In the genomic region with DNA sequence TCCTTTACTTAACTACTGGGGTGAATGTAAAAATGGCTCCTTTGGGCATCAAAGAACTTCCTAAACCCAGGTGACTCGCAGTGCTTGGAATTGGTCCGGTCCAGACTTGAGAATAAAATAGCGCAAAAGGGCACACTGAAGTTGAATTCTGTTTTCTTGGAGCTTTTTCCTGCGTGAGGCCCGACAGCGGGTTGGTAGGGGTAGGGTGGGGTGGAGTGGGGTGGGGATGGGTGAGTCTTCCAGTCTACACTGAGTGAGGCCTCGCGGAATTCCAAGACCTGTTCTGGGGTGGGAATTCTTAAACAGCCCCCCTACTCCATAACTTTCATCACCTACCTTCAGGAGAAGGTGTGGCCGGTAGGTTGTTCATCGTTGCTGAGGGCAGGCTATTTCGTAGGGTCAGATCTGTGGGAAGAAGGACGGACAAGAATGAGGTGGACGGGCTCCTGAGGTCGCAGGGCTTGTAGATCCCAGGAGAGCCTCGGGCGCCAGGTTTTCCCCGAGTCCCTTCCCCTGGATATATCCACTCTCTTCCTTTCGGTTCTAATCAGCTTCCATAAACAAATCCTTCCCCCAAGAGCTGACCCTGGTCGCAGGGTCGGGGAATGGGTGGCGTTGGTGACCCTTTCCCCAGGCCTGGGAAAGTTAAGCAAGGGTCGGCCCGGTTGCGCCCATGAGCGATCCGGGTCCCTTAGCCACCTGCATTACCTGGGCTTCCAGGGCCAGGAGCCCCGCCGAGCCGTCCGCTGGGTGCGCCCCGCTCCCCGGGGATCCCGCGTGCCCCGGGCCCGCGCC, we compare ENCODE assay signal across 8 mouse cellular contexts. TPM values are rescaled to one million over a fixed set of nuclear protein-coding genes. Genes with fewer than 3 reads are reported as not detected.
DNase-seq lines count a peak whose midpoint lies in the region; ATAC-seq lines count a peak whose summit lies in the region.

No protein-coding gene starts in this region.

- ATAC-seq in kidney, embryonic 15.5 days (replicated peaks; ENCODE audit: low FRiP score), result no peak
- ATAC-seq in hindbrain, embryonic 14.5 days (ENCODE audit: low FRiP score), result no peak
- no peak for ATAC-seq in midbrain, embryonic 15.5 days (replicated peaks)

- H3K27ac ChIP-seq in kidney, embryonic 15.5 days, result peak overlapping the region; percentile 74
- H3K27ac ChIP-seq in embryonic facial prominence, embryonic 10.5 days (replicated peaks), result peak overlapping the region; percentile 54; the same call in 1 of the 2 replicates
- H3K27ac ChIP-seq in hindbrain, embryonic 14.5 days, result no peak overlapping the region
- no peak overlapping the region for H3K27ac ChIP-seq in midbrain, embryonic 15.5 days

- intact Hi-C loops in left cerebral cortex, postnatal 14 days (cut with DNase I), result no loop called here
- intact Hi-C loops in gastrocnemius, postnatal 14 days (cut with DNase I; ENCODE audit: low total_unique reads), result no loop called here

- H3K4me1 ChIP-seq in kidney, embryonic 15.5 days, result peaks cover 56% of the 10 kb centered on the region
- H3K4me1 ChIP-seq in embryonic facial prominence, embryonic 10.5 days, result peaks cover 33% of the 10 kb centered on the region
- H3K4me1 ChIP-seq in hindbrain, embryonic 14.5 days (replicated peaks; ENCODE audit: control insufficient read depth, insufficient read depth, low read length), result peaks cover 13% of the 10 kb centered on the region; the same call in 1 of the 2 replicates
- peaks cover 13% of the 10 kb centered on the region for H3K4me1 ChIP-seq in midbrain, embryonic 15.5 days

- WGBS in kidney, embryonic 15.5 days, result 3% methylated on average over 38 of the region's 38 CpGs
- WGBS in embryonic facial prominence, embryonic 10.5 days, result 3% methylated on average over 38 of the region's 38 CpGs
- WGBS in hindbrain, embryonic 14.5 days, result 2% methylated on average over 38 of the region's 38 CpGs
- WGBS in midbrain, embryonic 15.5 days, result 4% methylated on average over 37 of the region's 38 CpGs

- H3K9me3 ChIP-seq in kidney, embryonic 15.5 days (replicated peaks), result no peaks in the 10 kb centered on the region
- H3K9me3 ChIP-seq in embryonic facial prominence, embryonic 10.5 days, result no peaks in the 10 kb centered on the region
- no peaks in the 10 kb centered on the region for H3K9me3 ChIP-seq in hindbrain, embryonic 14.5 days (ENCODE audit: control insufficient read depth, low read length)
- H3K9me3 ChIP-seq in midbrain, embryonic 15.5 days, result no peaks in the 10 kb centered on the region

- peaks cover 32% of the 10 kb centered on the region for H3K27me3 ChIP-seq in kidney, embryonic 15.5 days
- peaks cover 88% of the 10 kb centered on the region for H3K27me3 ChIP-seq in embryonic facial prominence, embryonic 10.5 days (replicated peaks; ENCODE audit: low read depth, poor library complexity, severe bottlenecking)
- peaks cover 58% of the 10 kb centered on the region for H3K27me3 ChIP-seq in hindbrain, embryonic 14.5 days (ENCODE audit: control insufficient read depth, insufficient read depth, low read length)
- H3K27me3 ChIP-seq in midbrain, embryonic 15.5 days (replicated peaks), result peaks cover 58% of the 10 kb centered on the region

- H3K4me2 ChIP-seq in kidney, embryonic 15.5 days, result peak overlapping the region; percentile 87
- H3K4me2 ChIP-seq in hindbrain, embryonic 14.5 days (replicated peaks), result peak overlapping the region; percentile 72
- H3K4me2 ChIP-seq in midbrain, embryonic 15.5 days, result peak overlapping the region; percentile 72

- peak overlapping the region; percentile 57 for H3K9ac ChIP-seq in kidney, embryonic 15.5 days
- H3K9ac ChIP-seq in hindbrain, embryonic 14.5 days, result peak overlapping the region; percentile 36; the same call in 1 of the 2 replicates
- peak overlapping the region; percentile 6; the same call in 1 of the 2 replicates for H3K9ac ChIP-seq in midbrain, embryonic 15.5 days

- peak overlapping the region; percentile 56 for H3K4me3 ChIP-seq in kidney, embryonic 15.5 days (replicated peaks)
- H3K4me3 ChIP-seq in embryonic facial prominence, embryonic 10.5 days, result peak overlapping the region; percentile 65
- H3K4me3 ChIP-seq in hindbrain, embryonic 14.5 days (replicated peaks; ENCODE audit: low read length), result peak overlapping the region; percentile 38
- peak overlapping the region; percentile 39 for H3K4me3 ChIP-seq in midbrain, embryonic 15.5 days

- no peaks in the 10 kb centered on the region for H3K36me3 ChIP-seq in kidney, embryonic 15.5 days
- H3K36me3 ChIP-seq in embryonic facial prominence, embryonic 10.5 days (replicated peaks), result no peaks in the 10 kb centered on the region
- H3K36me3 ChIP-seq in hindbrain, embryonic 14.5 days (replicated peaks; ENCODE audit: control insufficient read depth, insufficient read depth), result no peaks in the 10 kb centered on the region
- H3K36me3 ChIP-seq in midbrain, embryonic 15.5 days (replicated peaks), result no peaks in the 10 kb centered on the region

- no peak for DNase-seq in kidney, adult 18-20 months
- peak; percentile 58 for DNase-seq in embryonic facial prominence, embryonic 10.5 days (ENCODE audit: low spot score)
- no peak for DNase-seq in hindbrain, embryonic 14.5 days (ENCODE audit: low spot score)
- no peak for DNase-seq in left cerebral cortex, postnatal 14 days (ENCODE audit: low spot score in 2 of 2)
- DNase-seq in gastrocnemius, postnatal 14 days, result no peak
- DNase-seq in adrenal gland, postnatal 25 days, result no peak

RNA-seq across cellular contexts. Expression of gene Smagp, which starts 0.7 kb away (rescaled TPM):
- 30.0 and 33.1 TPM in 2 replicates for polyA plus RNA-seq in kidney, embryonic 15.5 days (2015; fragmentation: Nextera tagmentation; extraction: Ambion mirVana)
- polyA plus RNA-seq in embryonic facial prominence, embryonic 10.5 days (2016; fragmentation: Nextera tagmentation; extraction: Ambion mirVana), result 4.9 and 7.3 TPM in 2 replicates
- polyA plus RNA-seq in hindbrain, embryonic 14.5 days (2014; fragmentation: Nextera tagmentation; extraction: Ambion mirVana), result 3.0 and 5.0 TPM in 2 replicates
- 4.0 and 4.9 TPM in 2 replicates for polyA plus RNA-seq in midbrain, embryonic 15.5 days (2015; fragmentation: Nextera tagmentation; extraction: Ambion mirVana)
- 1 to 10 TPM; 2.2 to 2.3 TPM for total RNA-seq in left cerebral cortex, postnatal 14 days (2021)
- total RNA-seq in gastrocnemius, postnatal 14 days (2021), result 1 to 10 TPM; 6.0 to 6.4 TPM
- 37.9 and 39.0 TPM in 2 replicates for total RNA-seq in adrenal gland, postnatal 25 days (2021)

RNA-seq across cellular contexts. Expression of gene Dazap2, which starts 20.9 kb away (rescaled TPM):
- polyA plus RNA-seq in kidney, embryonic 15.5 days (2015; fragmentation: Nextera tagmentation; extraction: Ambion mirVana), result 237 and 241 TPM in 2 replicates
- polyA plus RNA-seq in embryonic facial prominence, embryonic 10.5 days (2016; fragmentation: Nextera tagmentation; extraction: Ambion mirVana), result 200 and 212 TPM in 2 replicates
- 140 and 142 TPM in 2 replicates for polyA plus RNA-seq in hindbrain, embryonic 14.5 days (2014; fragmentation: Nextera tagmentation; extraction: Ambion mirVana)
- polyA plus RNA-seq in midbrain, embryonic 15.5 days (2015; fragmentation: Nextera tagmentation; extraction: Ambion mirVana), result 127 and 130 TPM in 2 replicates
- 10 to 100 TPM; 97.6 to 98.1 TPM for total RNA-seq in left cerebral cortex, postnatal 14 days (2021)
- 10 to 100 TPM; 58.7 to 62.1 TPM for total RNA-seq in gastrocnemius, postnatal 14 days (2021)
- 234 and 249 TPM in 2 replicates for total RNA-seq in adrenal gland, postnatal 25 days (2021)

RNA-seq across cellular contexts. Expression of gene Bin2, which starts 33.3 kb away (rescaled TPM):
- 2.6 and 3.2 TPM in 2 replicates for polyA plus RNA-seq in kidney, embryonic 15.5 days (2015; fragmentation: Nextera tagmentation; extraction: Ambion mirVana)
- polyA plus RNA-seq in embryonic facial prominence, embryonic 10.5 days (2016; fragmentation: Nextera tagmentation; extraction: Ambion mirVana), result 2.1 and 4.0 TPM in 2 replicates
- polyA plus RNA-seq in hindbrain, embryonic 14.5 days (2014; fragmentation: Nextera tagmentation; extraction: Ambion mirVana), result 1.1 and 2.2 TPM in 2 replicates
- polyA plus RNA-seq in midbrain, embryonic 15.5 days (2015; fragmentation: Nextera tagmentation; extraction: Ambion mirVana), result 0.96 and 1.0 TPM in 2 replicates
- total RNA-seq in left cerebral cortex, postnatal 14 days (2021), result 1 to 10 TPM; 5.6 to 6.2 TPM
- under 1 TPM; 0.53 to 0.89 TPM for total RNA-seq in gastrocnemius, postnatal 14 days (2021)
- 1.3 and 1.8 TPM in 2 replicates for total RNA-seq in adrenal gland, postnatal 25 days (2021)

RNA-seq across cellular contexts. Expression of gene Pou6f1, which starts 36.3 kb away (rescaled TPM):
- 8.4 and 9.1 TPM in 2 replicates for polyA plus RNA-seq in kidney, embryonic 15.5 days (2015; fragmentation: Nextera tagmentation; extraction: Ambion mirVana)
- polyA plus RNA-seq in embryonic facial prominence, embryonic 10.5 days (2016; fragmentation: Nextera tagmentation; extraction: Ambion mirVana), result 3.7 and 5.4 TPM in 2 replicates
- polyA plus RNA-seq in hindbrain, embryonic 14.5 days (2014; fragmentation: Nextera tagmentation; extraction: Ambion mirVana), result 41.7 and 43.3 TPM in 2 replicates
- 43.0 and 43.4 TPM in 2 replicates for polyA plus RNA-seq in midbrain, embryonic 15.5 days (2015; fragmentation: Nextera tagmentation; extraction: Ambion mirVana)
- total RNA-seq in left cerebral cortex, postnatal 14 days (2021), result 100 to 1,000 TPM; 123 to 125 TPM
- 1 to 10 TPM; 7.6 to 9.7 TPM for total RNA-seq in gastrocnemius, postnatal 14 days (2021)
- 18.3 and 20.5 TPM in 2 replicates for total RNA-seq in adrenal gland, postnatal 25 days (2021)

RNA-seq across cellular contexts. Expression of gene Cela1, which starts 51.7 kb away (rescaled TPM):
- polyA plus RNA-seq in kidney, embryonic 15.5 days (2015; fragmentation: Nextera tagmentation; extraction: Ambion mirVana), result 16.5 and 18.3 TPM in 2 replicates
- 1.7 and 2.2 TPM in 2 replicates for polyA plus RNA-seq in embryonic facial prominence, embryonic 10.5 days (2016; fragmentation: Nextera tagmentation; extraction: Ambion mirVana)
- 1.0 and 1.4 TPM in 2 replicates for polyA plus RNA-seq in hindbrain, embryonic 14.5 days (2014; fragmentation: Nextera tagmentation; extraction: Ambion mirVana)
- 1.0 and 1.2 TPM in 2 replicates for polyA plus RNA-seq in midbrain, embryonic 15.5 days (2015; fragmentation: Nextera tagmentation; extraction: Ambion mirVana)
- 1 to 10 TPM; 2.7 to 3.7 TPM for total RNA-seq in left cerebral cortex, postnatal 14 days (2021)
- not detected for total RNA-seq in gastrocnemius, postnatal 14 days (2021)
- 58.0 and 58.6 TPM in 2 replicates for total RNA-seq in adrenal gland, postnatal 25 days (2021)

Comparison
In these comparisons a context has a peak if more than half of its experiments do, and no peak if none do; other contexts are left out.
1. H3K27ac ChIP-seq: peak in kidney, embryonic 15.5 days (single experiment) and embryonic facial prominence, embryonic 10.5 days (single experiment); none in hindbrain, embryonic 14.5 days (single experiment) and midbrain, embryonic 15.5 days (single experiment).
2. H3K9ac ChIP-seq: peak in every context shown above with its lines; median percentile 57 in kidney, embryonic 15.5 days; 36 in hindbrain, embryonic 14.5 days; 6 in midbrain, embryonic 15.5 days.
3. Peak in every context shown above with its lines, with median percentiles within 50 percentile points of each other: H3K4me2 ChIP-seq and H3K4me3 ChIP-seq.